Mouse (Mus musculus): ENCODE data around the gene Zpbp2.

DNA sequence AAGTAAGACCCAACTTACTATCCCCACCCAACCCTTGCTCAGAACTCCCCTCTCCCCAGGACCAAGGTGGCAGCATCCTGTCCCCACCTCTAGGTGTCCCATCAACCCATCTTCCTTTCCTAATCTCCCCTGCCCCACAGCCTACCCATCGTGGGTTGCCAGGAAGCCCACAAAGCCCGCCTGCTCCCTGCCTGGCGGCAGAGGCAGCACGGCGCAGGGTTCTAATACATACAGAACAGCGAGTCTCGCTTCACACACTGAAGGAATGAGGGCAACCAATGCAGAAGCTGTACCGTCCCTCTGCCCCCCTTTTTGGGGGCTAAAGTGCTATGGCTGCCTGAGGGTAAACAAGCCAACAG, 31.1 kb downstream of the Zpbp2 start:
- TF ChIP-seq POLR2A (IDR thresholded peaks at IDR 0.05; ENCODE audit: extremely low read depth, insufficient read depth, low read length) (no peak), CTCF (IDR thresholded peaks at IDR 0.05; ENCODE audit: low read depth, low read length) (no peak)

All from liver, adult 2 months (tissue).